Mouse (Mus musculus): ENCODE measurements around the gene Mut. TPM values are rescaled to one million over a fixed set of nuclear protein-coding genes. Genes with fewer than 3 reads are reported as not detected.

The Mut gene
- polyA plus RNA-seq (2011; ENCODE audit: insufficient read depth, insufficient read length, low replicate concordance, missing spikeins): 5.0 and 7.1 TPM in 2 replicates

DNA sequence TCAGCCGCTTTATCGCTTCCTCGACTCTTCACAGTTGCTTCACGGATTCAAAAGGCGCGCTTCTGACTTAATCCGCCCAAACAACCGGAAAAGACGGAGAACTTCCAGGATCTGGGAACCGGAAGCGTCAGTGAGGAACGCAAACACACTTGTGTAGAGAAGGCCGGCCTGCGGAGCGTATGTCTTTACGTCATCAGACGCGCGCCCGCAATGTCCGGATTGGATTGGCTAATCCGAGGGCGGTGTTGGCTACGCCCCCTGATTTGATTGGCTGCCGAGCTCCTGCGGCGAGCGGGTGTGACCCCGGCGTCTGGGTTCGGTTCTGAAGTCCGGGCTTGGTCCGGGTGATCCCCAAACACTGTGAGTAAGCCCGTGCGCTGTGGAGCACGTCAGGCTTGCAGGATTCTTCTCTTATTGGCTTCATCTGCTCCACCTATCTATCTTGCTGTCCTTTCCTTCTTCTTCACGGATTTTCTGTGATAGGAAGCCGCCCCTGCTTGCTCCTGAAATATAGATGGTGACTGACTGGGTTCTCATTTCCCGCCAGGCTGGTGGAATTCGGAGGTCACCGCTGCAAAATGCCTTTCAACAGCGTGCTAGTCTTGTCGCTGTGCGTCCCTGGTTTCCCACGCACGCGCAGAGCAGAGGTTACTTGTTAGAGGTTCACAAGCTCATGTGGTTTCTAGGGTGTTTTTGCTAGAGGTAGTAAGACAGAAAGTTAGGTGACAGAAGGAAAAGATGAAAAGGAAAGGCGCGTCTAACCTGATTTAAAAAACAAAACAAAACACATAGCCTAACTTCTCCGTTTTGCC lies at the start of gene Mut, which contains the start of gene Cenpq:
Mut (plus strand) TSS at position 266 of the 812 bp plus-strand sequence.
Cenpq (minus strand) TSS at position 628 of the 812 bp plus-strand sequence.
- H3K27ac ChIP-seq (ENCODE audit: control insufficient read depth, insufficient read depth, low read depth, low read length, poor library complexity): peak within 1 kb of the TSS; percentile 73
- H3K4me3 ChIP-seq (replicated peaks; ENCODE audit: control insufficient read depth, low read depth, low read length): peak within 1 kb of the TSS; percentile 96
- WGBS: under 1% methylated on average over 50 of the region's 50 CpGs
- H3K4me1 ChIP-seq (ENCODE audit: control insufficient read depth, insufficient read depth, low read length): no peaks in the 10 kb centered on the region
- no peak; the same call in 1 of the 2 replicates for TF ChIP-seq POLR2A (IDR thresholded peaks at IDR 0.05; ENCODE audit: borderline replicate concordance, control insufficient read depth, low read depth, low read length)
- TF ChIP-seq CTCF (IDR thresholded peaks at IDR 0.05; ENCODE audit: control insufficient read depth, insufficient read depth, low read length): no peak

DNA sequence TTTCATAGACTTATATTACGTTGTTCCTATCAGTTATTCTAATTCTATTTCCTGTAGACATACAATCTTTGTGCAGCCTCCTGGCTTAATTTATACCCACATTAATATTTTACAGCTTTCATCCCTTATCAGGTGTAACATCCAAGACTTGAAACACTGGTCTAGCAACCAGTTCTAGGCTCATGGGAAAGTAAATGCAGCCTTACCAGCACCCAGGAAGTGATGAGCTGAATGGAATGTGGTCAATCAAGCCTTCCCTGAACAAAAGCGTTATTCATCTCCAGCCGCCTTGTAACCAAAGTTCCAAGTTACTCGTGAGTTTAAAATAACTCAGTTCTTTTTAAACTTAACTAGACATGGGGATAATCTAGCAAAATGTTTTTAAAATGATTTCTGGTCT lies 49.3 kb upstream of the Mut start:
- 81% methylated on average over 4 of the region's 4 CpGs for WGBS
- no peak for TF ChIP-seq CTCF (IDR thresholded peaks at IDR 0.05; ENCODE audit: control insufficient read depth, insufficient read depth, low read length)
- no peak for TF ChIP-seq POLR2A (IDR thresholded peaks at IDR 0.05; ENCODE audit: borderline replicate concordance, control insufficient read depth, low read depth, low read length)
- H3K4me3 ChIP-seq (replicated peaks; ENCODE audit: control insufficient read depth, low read depth, low read length): no peak overlapping the region
- no peak overlapping the region for H3K27ac ChIP-seq (ENCODE audit: control insufficient read depth, insufficient read depth, low read depth, low read length, poor library complexity)
- no peaks in the 10 kb centered on the region for H3K4me1 ChIP-seq (ENCODE audit: control insufficient read depth, insufficient read depth, low read length)

DNA sequence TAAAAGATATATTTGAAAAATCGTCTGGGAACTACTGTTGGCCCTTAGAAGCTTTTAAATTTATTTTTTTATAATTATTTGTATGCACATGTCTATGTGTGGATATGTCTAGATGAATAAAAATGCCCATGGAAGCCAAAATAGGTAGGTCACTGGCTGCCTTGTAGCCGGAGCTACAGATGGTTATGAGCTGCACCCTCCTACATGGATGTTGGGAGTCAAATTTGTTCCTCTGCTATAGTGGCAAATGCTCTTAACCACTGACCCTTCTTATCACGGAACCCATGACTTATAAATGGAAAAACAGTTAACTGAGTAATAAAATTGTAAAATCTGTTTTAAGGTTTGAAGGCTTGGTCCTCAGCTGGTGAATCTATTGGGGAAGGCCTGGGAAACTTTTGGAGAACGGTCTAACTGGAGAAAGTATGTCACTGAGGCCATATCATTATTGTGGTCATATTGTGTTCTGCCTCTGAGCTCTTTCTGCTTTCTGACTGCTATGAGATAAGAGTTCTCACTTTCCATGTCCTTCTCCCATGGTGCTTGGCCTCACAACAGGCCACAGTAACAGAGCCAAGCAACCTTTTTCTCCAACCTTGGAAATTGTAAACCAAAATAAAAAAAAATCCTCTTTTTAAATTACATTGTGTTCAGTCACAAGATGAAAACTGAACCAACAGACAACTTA lies 46.5 kb upstream of the Mut start:
- H3K27ac ChIP-seq (ENCODE audit: control insufficient read depth, insufficient read depth, low read depth, low read length, poor library complexity): no peak overlapping the region
- no peak overlapping the region for H3K4me3 ChIP-seq (replicated peaks; ENCODE audit: control insufficient read depth, low read depth, low read length)
- WGBS: 63% methylated on average over 4 of the region's 4 CpGs
- H3K4me1 ChIP-seq (ENCODE audit: control insufficient read depth, insufficient read depth, low read length): no peaks in the 10 kb centered on the region
- TF ChIP-seq CTCF (IDR thresholded peaks at IDR 0.05; ENCODE audit: control insufficient read depth, insufficient read depth, low read length) (no peak), POLR2A (IDR thresholded peaks at IDR 0.05; ENCODE audit: borderline replicate concordance, control insufficient read depth, low read depth, low read length) (no peak)

DNA sequence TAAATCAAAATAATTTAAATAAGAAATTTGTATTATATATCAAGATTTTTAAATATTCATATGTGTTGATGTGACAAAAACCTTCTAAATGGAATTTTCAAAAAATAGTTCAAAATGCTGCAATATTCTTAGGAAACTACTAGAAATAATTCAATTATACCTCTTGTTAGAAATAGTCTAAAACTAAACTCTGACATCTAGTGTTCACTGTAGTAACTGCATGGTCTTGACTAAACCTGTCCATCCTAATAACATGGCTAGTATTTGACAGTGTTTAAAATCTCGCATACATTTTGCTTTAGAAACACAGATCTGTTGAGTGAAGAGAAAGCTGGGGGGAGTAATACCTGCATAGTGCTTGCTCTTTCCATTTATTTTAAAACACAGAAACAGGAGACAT lies 37.6 kb upstream of the Mut start:
- H3K27ac ChIP-seq (ENCODE audit: control insufficient read depth, insufficient read depth, low read depth, low read length, poor library complexity): no peak overlapping the region
- TF ChIP-seq POLR2A (IDR thresholded peaks at IDR 0.05; ENCODE audit: borderline replicate concordance, control insufficient read depth, low read depth, low read length): no peak
- TF ChIP-seq CTCF (IDR thresholded peaks at IDR 0.05; ENCODE audit: control insufficient read depth, insufficient read depth, low read length): no peak
- WGBS: 47% methylated on average over 1 of the region's 1 CpGs
- H3K4me3 ChIP-seq (replicated peaks; ENCODE audit: control insufficient read depth, low read depth, low read length): no peak overlapping the region
- no peaks in the 10 kb centered on the region for H3K4me1 ChIP-seq (ENCODE audit: control insufficient read depth, insufficient read depth, low read length)

DNA sequence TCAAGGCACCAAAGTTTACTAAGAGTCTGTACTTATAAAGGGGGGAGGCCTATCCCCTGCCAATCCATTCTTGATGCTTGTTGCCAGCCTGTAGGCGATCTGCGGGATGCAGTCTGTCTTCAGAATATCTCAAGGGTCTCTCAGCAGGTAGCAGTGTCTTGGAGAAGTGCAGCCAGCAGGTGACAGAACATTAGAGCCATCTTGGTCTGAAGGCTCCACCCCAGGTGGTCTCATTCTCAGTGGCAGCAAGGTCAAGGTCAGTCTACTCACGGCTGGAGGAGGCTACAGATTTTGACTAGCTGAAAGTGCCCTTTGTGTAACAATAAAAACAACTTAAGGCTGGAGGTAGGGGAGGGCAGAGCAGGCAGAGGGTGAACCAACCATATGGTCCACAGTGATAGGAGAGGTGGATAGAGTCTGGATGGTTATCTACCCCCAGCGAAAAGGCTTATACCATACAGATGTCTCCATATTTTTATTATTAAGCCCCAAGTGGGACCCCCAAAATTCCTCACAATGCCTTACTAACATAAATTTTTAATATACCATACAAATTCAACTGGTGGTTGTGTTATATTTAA lies 34.6 kb upstream of the Mut start:
- WGBS: 65% methylated on average over 4 of the region's 4 CpGs
- TF ChIP-seq CTCF (IDR thresholded peaks at IDR 0.05; ENCODE audit: control insufficient read depth, insufficient read depth, low read length): no peak
- TF ChIP-seq POLR2A (IDR thresholded peaks at IDR 0.05; ENCODE audit: borderline replicate concordance, control insufficient read depth, low read depth, low read length): no peak
- Histone ChIP-seq H3K27ac (ENCODE audit: control insufficient read depth, insufficient read depth, low read depth, low read length, poor library complexity) (no peak overlapping the region), H3K4me1 (ENCODE audit: control insufficient read depth, insufficient read depth, low read length) (no peaks in the 10 kb centered on the region; the same call in 1 of the 2 replicates), H3K4me3 (replicated peaks; ENCODE audit: control insufficient read depth, low read depth, low read length) (no peak overlapping the region)

GRCm38 (mm10) chr17:40903345-40903744 lies 31.1 kb upstream of the Mut start:
- no peak overlapping the region for H3K27ac ChIP-seq (ENCODE audit: control insufficient read depth, insufficient read depth, low read depth, low read length, poor library complexity)
- 49% methylated on average over 4 of the region's 4 CpGs for WGBS
- H3K4me3 ChIP-seq (replicated peaks; ENCODE audit: control insufficient read depth, low read depth, low read length): no peak overlapping the region
- TF ChIP-seq POLR2A (IDR thresholded peaks at IDR 0.05; ENCODE audit: borderline replicate concordance, control insufficient read depth, low read depth, low read length) (no peak), CTCF (IDR thresholded peaks at IDR 0.05; ENCODE audit: control insufficient read depth, insufficient read depth, low read length) (no peak)
- H3K4me1 ChIP-seq (ENCODE audit: control insufficient read depth, insufficient read depth, low read length): no peaks in the 10 kb centered on the region; the same call in 1 of the 2 replicates

- no peak overlapping the region for H3K4me3 ChIP-seq (replicated peaks; ENCODE audit: control insufficient read depth, low read depth, low read length)
- no peak overlapping the region for H3K27ac ChIP-seq (ENCODE audit: control insufficient read depth, insufficient read depth, low read depth, low read length, poor library complexity)
- 39% methylated on average over 11 of the region's 11 CpGs for WGBS
- no peak for TF ChIP-seq CTCF (IDR thresholded peaks at IDR 0.05; ENCODE audit: control insufficient read depth, insufficient read depth, low read length)
- no peaks in the 10 kb centered on the region; the same call in 1 of the 2 replicates for H3K4me1 ChIP-seq (ENCODE audit: control insufficient read depth, insufficient read depth, low read length)
Measured at GRCm38 (mm10) chr17:40904056-40904597, 30.4 kb upstream of the Mut start.

DNA sequence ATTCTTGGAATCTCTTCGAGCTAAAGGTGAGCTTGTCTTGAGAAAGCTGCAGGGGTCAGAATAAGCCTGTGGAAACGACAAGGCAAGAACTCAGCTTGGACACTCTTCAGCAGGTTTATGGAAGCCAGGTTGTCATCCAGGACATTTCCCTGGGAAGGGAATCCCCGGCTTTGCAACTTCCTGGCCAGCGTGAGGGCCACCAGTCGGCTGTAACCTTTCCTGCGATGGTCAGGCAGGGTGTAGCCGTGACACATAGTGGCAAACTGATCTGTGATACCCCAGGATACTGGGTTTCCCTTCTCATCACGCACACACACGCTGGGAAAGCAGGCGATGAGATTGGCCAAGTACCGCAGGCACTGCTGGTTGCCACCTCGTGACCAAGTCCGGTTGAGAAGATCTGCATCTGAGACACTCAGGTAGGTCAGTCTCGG lies 29.7 kb upstream of the Mut start:
- H3K4me1 ChIP-seq (ENCODE audit: control insufficient read depth, insufficient read depth, low read length): no peaks in the 10 kb centered on the region; the same call in 1 of the 2 replicates
- H3K27ac ChIP-seq (ENCODE audit: control insufficient read depth, insufficient read depth, low read depth, low read length, poor library complexity): no peak overlapping the region
- 9% methylated on average over 14 of the region's 14 CpGs for WGBS
- TF ChIP-seq POLR2A (IDR thresholded peaks at IDR 0.05; ENCODE audit: borderline replicate concordance, control insufficient read depth, low read depth, low read length) (no peak), CTCF (IDR thresholded peaks at IDR 0.05; ENCODE audit: control insufficient read depth, insufficient read depth, low read length) (no peak)
- no peak overlapping the region for H3K4me3 ChIP-seq (replicated peaks; ENCODE audit: control insufficient read depth, low read depth, low read length)

All from bone marrow, adult 2 months (tissue).